Mouse (Mus musculus) left cerebral cortex, adult 18-20 months (tissue): ENCODE measurements around the gene Mdm4. TPM values are rescaled to one million over a fixed set of nuclear protein-coding genes. Genes with fewer than 3 reads are reported as not detected.

Experiments used
- microRNA-seq, 2 experiments: library from miRNA; unstranded; fragments of <30 nt; microRNA quantifications; one replicate each; pipeline ENCODE4 v1.2.0; 2021
- total RNA-seq, 2 experiments: library from RNA; stranded (reverse); gene quantifications; 2 replicates each; pipeline ENCODE4 v1.2.3; 2021

Mdm4 gene
- total RNA-seq, 2 experiments from 2014 or later, result 76.8 to 77.9 TPM

Small RNA genes lying within 50 kb of the gene (microRNA-seq; reads per million reads assigned to microRNA genes)
- 0 reads per million in 2 experiments for gene Gm44300

Other genes starting within 250 kb of the Mdm4 start
- gene Lrrn2, start 150.3 kb downstream of the Mdm4 start, total RNA-seq, result 10 to 100 TPM; 88.8 to 95.5 TPM
- gene Pik3c2b, start 15.1 kb upstream of the Mdm4 start, total RNA-seq, result 10 to 100 TPM; 14.6 to 15.2 TPM
- 10 to 100 TPM; 44.6 to 49.3 TPM for gene Ppp1r15b, start 100.6 kb upstream of the Mdm4 start, total RNA-seq
- gene Plekha6, start 133.6 kb upstream of the Mdm4 start, total RNA-seq, result 10 to 100 TPM; 78.2 to 91.1 TPM